Mouse (Mus musculus) ovary, postnatal 10 days (tissue): ENCODE data around the gene Gypa.

ENCODE experiments used
- DNase-seq: peaks from one replicate; pipeline ENCODE4 v3.0.0; 2022; ENCODE audit warnings: low spot score

The Gypa gene

GRCm38 (mm10) chr8:80550436-80550835, 56.9 kb downstream of the Gypa start:
- no peak for DNase-seq

GRCm38 (mm10) chr8:80551303-80551702, 57.7 kb downstream of the Gypa start:
- no peak for DNase-seq

- no peak for DNase-seq
These were observed 61.4 kb downstream of the Gypa start for GRCm38 (mm10) chr8:80554991-80555390.
